Mouse (Mus musculus): Measurements from ENCODE around the gene Ttc9c. TPM values are rescaled to one million over a fixed set of nuclear protein-coding genes. Genes with fewer than 3 reads are reported as not detected.

The Ttc9c gene
- 10 to 100 TPM; 41.8 to 55.6 TPM for polyA plus RNA-seq (2017; shearing (Covaris generic))

DNA sequence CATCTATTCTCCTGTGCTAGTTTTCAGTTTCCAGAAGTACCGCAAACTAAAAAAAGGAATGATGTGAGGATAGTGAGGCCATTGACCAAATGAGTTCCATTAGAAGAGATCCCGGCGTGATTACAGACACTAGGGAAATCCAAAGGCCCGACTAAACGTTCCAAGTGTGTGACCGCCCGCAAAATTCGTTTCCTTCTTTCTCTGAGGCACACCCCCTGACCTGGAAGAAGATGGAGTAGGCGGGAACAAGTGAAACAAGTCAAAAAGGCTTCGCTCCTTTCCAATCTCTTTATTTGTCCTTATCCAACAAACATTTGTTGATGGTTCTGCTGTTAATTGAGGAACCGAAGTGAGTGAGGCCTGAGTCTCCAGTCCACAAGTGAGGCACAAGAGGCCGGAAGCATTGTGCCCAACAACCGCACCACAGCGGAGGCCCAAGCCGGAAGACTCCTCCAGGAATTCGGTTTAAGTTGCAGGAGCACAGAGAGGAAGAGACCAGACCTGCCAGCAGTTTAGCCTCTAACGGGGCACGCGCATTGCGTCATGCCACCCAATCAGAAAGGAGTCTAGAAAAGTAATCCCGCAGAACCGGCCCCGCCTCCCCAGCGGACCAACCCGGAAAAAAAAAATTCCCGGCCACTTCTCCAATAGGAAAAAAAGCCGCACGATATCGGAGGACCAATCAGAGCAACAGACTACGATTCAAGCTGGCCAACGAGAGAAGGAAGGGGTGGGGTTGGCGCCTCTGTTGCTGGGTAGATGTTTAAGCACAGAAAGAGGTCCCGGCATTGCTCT, at the start of gene Ttc9c:
Gene Ttc9c, minus strand, starts transcription at position 533 of the 795 bp plus-strand sequence.

DNA sequence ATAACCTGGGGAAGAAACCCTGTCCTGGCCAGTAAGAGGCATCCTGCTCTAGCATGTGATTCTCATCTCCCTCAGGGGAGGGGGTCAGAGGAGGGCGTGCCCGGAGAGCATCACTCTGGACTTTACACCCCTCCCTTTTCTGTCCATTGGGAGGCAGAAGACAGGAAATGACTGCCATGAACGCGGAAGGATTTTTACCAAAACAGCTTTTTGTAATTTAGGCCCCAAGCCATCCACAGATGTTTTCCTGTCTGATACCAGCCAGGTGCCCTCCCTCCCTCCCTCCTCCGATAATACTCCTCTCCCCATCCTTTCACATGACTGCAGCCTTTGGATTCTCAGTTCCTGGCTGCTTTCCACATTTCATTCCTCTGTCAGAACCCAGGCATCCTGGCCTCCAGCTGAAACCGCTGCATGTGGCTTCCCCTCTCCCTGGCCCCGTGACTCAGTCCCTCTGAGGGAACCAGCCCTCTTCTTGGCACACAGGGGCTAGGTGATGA, 31.3 kb upstream of the Ttc9c start, which contains the start of gene Lrrn4cl:
Gene Lrrn4cl, plus strand, starts transcription at position 367 of the 500 bp plus-strand sequence.

DNA sequence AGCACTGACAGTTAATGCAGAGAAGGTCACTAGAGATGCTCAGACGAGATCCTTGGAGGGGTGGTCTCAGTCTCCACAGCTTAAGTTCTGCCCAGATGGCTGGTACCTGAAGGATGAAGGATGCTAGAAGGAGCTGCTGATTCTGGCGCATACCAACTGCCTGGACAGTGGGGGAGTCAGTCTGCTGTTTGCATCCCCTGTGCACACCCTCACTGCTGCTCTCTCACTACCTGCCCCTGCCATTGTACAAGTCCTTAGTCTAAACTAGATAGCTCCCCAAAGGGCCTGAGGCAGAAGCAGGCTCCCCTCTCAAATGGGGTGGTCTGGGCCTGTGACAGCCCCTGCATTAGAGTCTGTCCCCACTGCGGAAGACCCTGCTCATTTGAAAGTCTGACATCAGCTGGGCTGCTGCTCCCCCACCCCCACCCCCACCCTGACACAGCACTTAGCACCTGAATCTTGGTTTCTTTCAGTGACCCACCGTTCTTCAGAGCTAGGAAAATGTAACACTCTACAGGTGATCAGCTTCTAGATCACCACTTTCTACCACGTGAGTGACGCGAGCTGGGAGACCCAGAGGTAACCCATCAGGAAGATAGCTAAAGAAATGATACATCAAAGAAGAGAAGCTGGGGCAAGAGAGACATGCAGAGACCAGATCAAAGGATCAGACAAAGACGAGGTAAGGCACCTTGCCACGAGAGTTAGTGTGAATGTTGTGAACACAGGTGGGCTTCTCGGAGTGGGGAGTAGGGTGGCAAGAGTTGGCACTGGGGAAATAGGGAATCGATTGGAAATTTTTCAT, 20.2 kb upstream of the Ttc9c start, which contains the start of gene Gng3:
Gene Gng3, minus strand, starts transcription at position 92 of the 805 bp plus-strand sequence.

DNA sequence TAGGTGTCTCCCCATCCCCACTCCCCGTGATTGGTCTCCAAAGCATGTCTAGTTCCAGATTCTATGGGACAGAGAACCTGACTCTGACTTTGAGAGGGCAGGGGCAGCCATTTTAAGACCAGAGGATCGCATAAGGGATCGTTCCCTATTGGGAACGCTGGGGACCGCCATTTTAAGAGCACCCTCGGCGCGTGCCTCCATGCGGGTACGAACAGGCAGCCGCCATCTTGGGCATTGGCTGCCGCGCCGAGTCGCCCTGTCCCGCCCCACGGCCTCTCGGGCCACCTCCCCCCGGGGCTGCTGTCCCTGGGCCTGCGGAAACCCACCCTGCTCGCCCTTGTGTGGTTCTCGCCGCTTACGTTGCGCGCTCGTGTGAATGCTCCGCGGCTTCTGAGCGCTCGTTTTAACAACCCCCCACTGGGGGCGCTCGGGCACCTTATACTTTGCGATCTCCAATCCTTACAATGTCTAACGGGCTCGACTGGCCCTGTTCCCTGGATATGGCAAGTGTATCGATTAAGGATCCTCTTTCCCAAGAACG, 18.2 kb upstream of the Ttc9c start, which contains the start of gene Bscl2:
Gene Bscl2, plus strand, starts transcription at position 217 of the 541 bp plus-strand sequence.

DNA sequence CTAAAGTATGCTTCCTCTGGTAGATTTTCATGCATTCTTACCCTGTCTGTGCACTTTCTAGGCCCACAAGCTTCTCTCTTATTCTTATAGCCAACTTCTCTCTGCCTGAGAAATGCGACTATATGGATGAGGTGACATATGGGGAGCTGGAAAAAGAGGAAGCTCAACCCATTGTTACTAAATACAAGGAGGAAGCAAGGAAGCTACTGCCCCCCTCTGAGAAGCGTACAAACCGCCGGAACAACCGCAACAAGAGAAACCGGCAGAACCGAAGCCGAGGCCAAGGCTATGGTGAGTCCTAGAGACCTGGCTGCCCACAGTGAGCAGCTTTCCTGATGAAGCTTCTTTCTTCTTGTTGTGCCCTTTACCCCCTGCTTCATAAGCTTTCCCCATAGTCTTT, 10.5 kb upstream of the Ttc9c start, which contains the start of gene AC129217.1:
Gene AC129217.1, plus strand, starts transcription at position 114 of the 400 bp plus-strand sequence.

DNA sequence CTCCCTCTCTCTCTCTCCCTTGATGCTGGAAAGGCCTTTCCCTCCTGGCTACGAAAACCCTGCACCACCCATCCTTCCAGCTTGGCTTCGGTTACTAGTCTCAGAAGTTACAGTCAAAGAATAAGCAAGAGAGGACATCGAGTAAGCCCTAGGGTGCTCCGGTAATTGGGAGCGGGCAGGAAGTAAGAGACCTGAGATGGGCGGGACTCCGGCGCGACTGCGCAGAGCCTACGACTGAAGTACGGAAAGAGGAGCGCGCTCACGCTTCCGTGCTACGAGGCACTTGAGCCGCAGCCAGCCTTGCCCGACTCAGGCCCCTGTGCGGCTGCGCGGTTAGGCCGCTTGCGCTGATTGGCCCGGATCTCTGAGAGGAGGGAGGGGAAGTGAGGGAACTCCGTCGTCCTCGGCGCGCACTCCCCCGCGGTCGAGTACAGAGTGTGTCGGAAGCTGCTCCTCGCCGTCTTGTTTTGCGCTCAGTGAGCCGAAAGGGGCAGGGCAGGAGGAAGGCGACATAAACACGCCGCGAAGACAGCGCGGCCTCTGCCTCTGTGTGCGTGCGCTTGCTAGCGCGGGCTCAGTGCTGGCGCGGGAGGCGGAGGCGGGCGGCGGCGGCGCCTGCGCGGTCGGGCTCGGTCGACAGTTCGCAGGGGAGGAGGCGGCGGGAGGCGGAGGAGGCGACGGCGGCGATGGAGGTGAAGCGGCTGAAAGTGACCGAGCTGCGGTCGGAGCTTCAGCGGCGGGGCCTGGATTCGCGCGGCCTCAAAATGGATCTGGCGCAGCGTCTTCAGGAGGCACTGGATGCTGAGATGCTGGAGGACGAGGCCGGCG, 677 bp upstream of the Ttc9c start, which contains the start of gene Hnrnpul2:
Gene Hnrnpul2, plus strand, starts transcription at position 415 of the 828 bp plus-strand sequence.

DNA sequence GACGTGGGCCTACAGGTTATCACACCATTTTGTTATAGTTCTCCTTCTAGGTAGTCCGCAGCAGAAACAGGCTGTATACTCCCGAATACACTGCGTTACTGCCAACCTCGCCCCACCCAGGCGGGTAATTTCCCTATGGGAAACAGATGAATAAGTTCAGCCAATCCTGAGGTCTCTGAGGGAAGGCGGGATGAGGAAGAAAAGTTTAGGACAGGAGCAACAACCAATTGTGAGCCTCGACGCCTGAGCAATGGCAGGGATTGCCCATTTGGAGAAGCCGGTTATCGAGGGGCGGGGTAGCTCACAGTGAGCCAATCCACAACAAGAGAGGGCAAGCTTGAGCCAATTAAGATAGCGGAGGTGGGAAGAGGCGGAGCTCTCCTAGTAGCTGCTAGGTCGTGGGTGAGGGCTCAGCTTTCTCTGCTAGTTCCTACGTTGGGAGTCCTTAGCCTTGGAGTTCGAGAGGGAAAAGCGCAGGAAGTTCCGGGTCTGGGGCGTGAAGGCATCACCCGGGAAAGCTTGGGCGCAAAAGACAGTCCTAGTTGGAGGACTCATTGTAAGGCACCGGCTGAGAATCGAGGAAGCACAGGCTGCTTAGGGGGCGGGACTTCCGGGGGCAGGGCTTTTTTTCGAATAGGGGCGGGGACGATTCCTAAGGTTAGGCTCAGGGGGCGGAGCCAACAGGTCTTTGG, 16.9 kb downstream of the Ttc9c start, which contains the start of gene Zbtb3:
Gene Zbtb3, plus strand, starts transcription at position 426 of the 692 bp plus-strand sequence.

DNA sequence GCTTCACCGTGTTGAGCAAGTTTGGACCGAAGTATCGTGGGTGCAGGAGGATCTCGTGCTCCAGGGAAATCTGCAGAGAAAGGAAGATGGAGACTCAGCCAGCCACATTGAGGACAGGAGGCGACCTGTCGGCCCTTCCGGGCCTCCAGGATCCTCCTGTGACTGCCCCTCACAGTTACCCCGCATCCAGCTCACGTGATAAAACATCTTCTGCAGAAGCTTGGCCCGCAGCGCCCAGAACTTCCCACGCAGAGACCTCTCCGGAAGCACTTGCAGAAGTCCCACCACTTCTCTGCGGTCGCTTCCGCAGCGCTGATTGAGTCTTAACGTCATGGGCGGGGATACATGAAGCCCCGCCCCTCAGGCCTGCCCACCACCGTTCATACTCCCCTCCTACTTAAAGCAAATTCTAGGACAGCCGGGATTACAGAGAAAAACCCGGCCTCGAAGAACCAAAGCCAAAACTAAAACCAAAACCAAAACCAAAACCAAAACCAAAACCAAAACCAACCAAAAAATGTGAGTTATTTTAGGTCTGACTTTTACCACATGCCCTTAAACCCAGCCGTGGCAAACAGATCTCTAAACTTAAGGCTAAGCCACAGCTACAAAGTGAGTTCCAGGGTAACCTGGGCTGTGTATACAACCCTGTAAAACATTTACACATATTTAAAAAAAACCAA, 20.7 kb downstream of the Ttc9c start, which contains the start of gene Polr2g:
Gene Polr2g, minus strand, starts transcription at position 314 of the 683 bp plus-strand sequence.

DNA sequence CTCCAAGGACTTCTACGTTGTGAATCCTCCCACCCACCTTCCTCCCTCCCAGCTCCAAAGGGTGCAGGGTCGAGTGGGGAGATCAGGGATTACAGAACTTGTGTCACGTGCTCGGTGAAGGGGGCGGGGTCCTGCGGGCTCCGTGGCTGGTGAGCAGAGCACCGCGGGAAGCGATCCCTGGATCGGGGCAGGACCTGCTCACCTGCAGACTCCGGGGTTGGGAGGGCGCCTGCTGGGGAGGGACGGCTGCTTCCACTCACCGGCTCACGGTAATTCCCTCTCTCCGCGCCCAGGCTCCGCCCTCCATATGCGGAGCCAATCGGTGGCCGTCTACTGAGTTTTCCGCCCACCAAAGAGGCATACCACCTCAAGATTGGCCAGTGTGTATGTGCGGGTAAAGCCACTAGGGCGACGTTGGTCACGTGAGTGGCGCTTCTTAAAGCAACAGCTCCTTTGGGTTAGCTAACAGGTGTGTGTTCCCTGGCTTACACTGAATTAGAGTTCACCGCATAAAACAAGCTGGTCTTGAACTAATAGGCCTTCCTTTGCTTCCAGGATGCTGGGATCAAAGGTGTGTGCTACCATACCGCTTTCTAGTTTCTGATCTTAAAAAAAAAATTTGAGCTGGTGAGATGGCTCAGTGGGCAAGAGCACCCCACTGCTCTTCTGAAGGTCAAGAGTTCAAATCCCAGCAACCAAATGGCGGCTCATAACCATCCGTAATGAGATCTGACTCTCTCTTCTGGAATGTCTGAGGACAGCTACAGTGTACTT, 32.9 kb downstream of the Ttc9c start, which contains the start of gene Taf6l:
Gene Taf6l, minus strand, starts transcription at position 410 of the 774 bp plus-strand sequence.

DNA sequence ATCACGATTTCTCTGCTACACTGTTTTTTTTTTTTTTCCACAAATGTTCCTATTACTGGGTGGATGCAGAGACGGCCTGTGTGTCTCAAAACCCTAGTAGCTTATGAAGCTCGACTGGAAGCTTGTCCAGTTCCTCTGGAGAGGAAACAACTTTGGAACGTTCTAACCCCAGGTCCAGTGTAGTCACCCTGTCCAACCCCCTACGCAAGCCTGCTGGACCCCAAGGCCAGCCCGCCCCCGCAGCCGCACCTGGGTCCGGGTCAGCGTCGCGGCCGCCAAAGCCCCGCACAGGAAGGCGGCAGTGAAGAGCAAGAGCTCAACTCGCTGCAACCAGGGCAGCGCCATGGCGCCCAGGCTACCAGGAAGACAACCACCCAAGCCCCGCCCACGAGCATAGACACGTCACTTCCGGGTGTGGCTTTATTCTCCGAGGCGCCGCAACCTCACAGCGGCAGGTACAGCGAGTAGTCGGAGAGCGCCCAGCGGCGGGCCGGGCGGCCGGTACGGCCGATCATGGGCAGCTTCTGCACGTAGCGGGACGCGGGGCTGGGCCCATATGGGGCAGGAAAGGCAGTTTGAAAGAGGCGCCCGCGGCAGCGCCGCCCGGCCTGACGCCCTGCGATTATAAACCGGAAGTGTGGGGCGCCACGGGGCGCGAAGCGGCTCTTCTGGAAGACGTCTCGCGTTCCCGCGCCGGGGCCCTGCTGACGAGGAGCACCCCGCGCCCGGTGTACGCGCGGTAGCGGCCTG, 44.9 kb downstream of the Ttc9c start, which contains the start of gene Tmem179b:
Gene Tmem179b, minus strand, starts transcription at position 382 of the 750 bp plus-strand sequence.

DNA sequence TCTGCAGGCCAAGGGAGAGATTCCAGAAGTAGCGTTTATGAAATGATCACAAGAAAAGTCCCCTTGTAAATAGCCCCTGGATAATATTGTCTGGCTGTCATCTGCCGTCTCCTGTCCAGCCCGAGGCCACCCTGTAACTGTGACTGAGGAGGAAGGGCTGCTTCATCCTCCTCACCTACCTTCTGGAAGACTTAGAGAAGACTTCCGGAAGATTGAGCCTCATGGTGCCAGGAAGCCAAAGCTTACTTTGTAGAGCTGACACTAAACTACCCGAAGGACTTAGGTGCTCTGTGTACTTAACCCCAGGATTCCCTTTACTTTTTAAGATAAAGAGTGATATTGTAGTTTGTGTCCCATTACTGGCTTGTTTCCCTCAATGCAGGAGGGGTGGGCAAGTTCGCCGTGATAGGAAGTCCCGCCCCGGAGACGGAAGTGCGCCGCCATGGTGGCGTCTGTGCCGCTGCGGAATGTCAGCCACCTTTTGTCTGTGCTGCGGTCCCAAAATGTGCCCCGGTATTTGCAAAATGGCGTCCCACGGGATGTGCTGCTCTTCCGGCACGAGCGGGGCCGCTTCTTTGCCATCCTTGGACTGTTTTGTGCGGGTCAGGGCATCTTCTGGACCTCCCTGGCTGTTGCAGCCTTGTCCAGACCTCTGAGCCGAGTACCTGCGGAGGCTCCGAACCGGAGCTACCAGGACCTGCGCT, 48.4 kb downstream of the Ttc9c start, which contains the start of gene Tmem223:
Gene Tmem223, plus strand, starts transcription at position 430 of the 704 bp plus-strand sequence.

Other genes with a start within 250 kb of the Ttc9c start
- 1 to 10 TPM in 1 of 2 experiments, under 1 TPM in 1; 0.12 to 1.8 TPM for gene Slc22a8, start 228.1 kb downstream of the Ttc9c start, polyA plus RNA-seq (2017; shearing (Covaris generic))
- gene Slc22a6, start 201.3 kb downstream of the Ttc9c start, polyA plus RNA-seq (2017; shearing (Covaris generic)): under 1 TPM; 0.06 to 0.58 TPM
- gene Chrm1, start 155.5 kb downstream of the Ttc9c start, polyA plus RNA-seq (2017; shearing (Covaris generic)): under 1 TPM; 0.07 to 0.15 TPM
- 100 to 1,000 TPM; 155 to 158 TPM for gene Slc3a2, start 96.0 kb downstream of the Ttc9c start, polyA plus RNA-seq (2017; shearing (Covaris generic))
- gene Wdr74, start 83.5 kb downstream of the Ttc9c start, polyA plus RNA-seq (2017; shearing (Covaris generic)): 10 to 100 TPM; 67.5 to 85.9 TPM
- under 1 TPM in 1 of 2 experiments, not detected in 1; 0.60 TPM for gene 1700092M07Rik, start 78.6 kb downstream of the Ttc9c start, polyA plus RNA-seq (2017; shearing (Covaris generic))
- gene Stx5a, start 77.9 kb downstream of the Ttc9c start, polyA plus RNA-seq (2017; shearing (Covaris generic)): 100 to 1,000 TPM; 143 to 155 TPM
- 100 to 1,000 TPM; 255 to 317 TPM for gene Nxf1, start 62.3 kb downstream of the Ttc9c start, polyA plus RNA-seq (2017; shearing (Covaris generic))
- 10 to 100 TPM; 88.2 to 88.6 TPM for gene Tmem223, start 48.3 kb downstream of the Ttc9c start, polyA plus RNA-seq (2017; shearing (Covaris generic))
- gene Tmem179b, start 44.9 kb downstream of the Ttc9c start, polyA plus RNA-seq (2017; shearing (Covaris generic)): 100 to 1,000 TPM; 159 to 171 TPM
- gene Taf6l, start 32.9 kb downstream of the Ttc9c start, polyA plus RNA-seq (2017; shearing (Covaris generic)): 10 to 100 TPM; 13.3 to 16.6 TPM
- gene Polr2g, start 20.8 kb downstream of the Ttc9c start, polyA plus RNA-seq (2017; shearing (Covaris generic)): 100 to 1,000 TPM; 140 to 144 TPM
- gene Zbtb3, start 16.8 kb downstream of the Ttc9c start, polyA plus RNA-seq (2017; shearing (Covaris generic)): 1 to 10 TPM; 2.7 to 4.7 TPM
- 10 to 100 TPM in 1 of 2 experiments, 1 to 10 TPM in 1; 8.6 to 15.5 TPM for gene Hnrnpul2, start 677 bp upstream of the Ttc9c start, polyA plus RNA-seq (2017; shearing (Covaris generic))
- not detected for gene AC129217.1, start 10.4 kb upstream of the Ttc9c start, polyA plus RNA-seq (2017; shearing (Covaris generic))
- 10 to 100 TPM; 87.2 to 89.9 TPM for gene Bscl2, start 18.1 kb upstream of the Ttc9c start, polyA plus RNA-seq (2017; shearing (Covaris generic))
- gene Gng3, start 19.9 kb upstream of the Ttc9c start, polyA plus RNA-seq (2017; shearing (Covaris generic)): under 1 TPM; 0.29 to 0.80 TPM
- gene Lrrn4cl, start 31.4 kb upstream of the Ttc9c start, polyA plus RNA-seq (2017; shearing (Covaris generic)): 1 to 10 TPM in 1 of 2 experiments, not detected in 1; 1.2 TPM
- 100 to 1,000 TPM; 145 to 156 TPM for gene Ubxn1, start 52.2 kb upstream of the Ttc9c start, polyA plus RNA-seq (2017; shearing (Covaris generic))
- gene Uqcc3, start 61.6 kb upstream of the Ttc9c start, polyA plus RNA-seq (2017; shearing (Covaris generic)): 10 to 100 TPM; 71.1 to 77.2 TPM
- gene Lbhd1, start 64.4 kb upstream of the Ttc9c start, polyA plus RNA-seq (2017; shearing (Covaris generic)): 100 to 1,000 TPM in 1 of 2 experiments, 10 to 100 TPM in 1; 99.3 to 105 TPM
- gene Gm49403, start 64.6 kb upstream of the Ttc9c start, polyA plus RNA-seq (2017; shearing (Covaris generic)): not detected
- gene 1810009A15Rik, start 69.5 kb upstream of the Ttc9c start, polyA plus RNA-seq (2017; shearing (Covaris generic)): 10 to 100 TPM; 39.7 to 55.4 TPM
- not detected for gene Gm49416, start 69.6 kb upstream of the Ttc9c start, polyA plus RNA-seq (2017; shearing (Covaris generic))
- 10 to 100 TPM; 35.8 to 44.9 TPM for gene Ints5, start 73.7 kb upstream of the Ttc9c start, polyA plus RNA-seq (2017; shearing (Covaris generic))
- 100 to 1,000 TPM; 108 to 118 TPM for gene Ganab, start 78.7 kb upstream of the Ttc9c start, polyA plus RNA-seq (2017; shearing (Covaris generic))
- gene B3gat3, start 101.0 kb upstream of the Ttc9c start, polyA plus RNA-seq (2017; shearing (Covaris generic)): 10 to 100 TPM; 52.1 to 63.5 TPM
- gene Rom1, start 110.0 kb upstream of the Ttc9c start, polyA plus RNA-seq (2017; shearing (Covaris generic)): 10 to 100 TPM; 10.2 to 16.3 TPM
- 100 to 1,000 TPM in 1 of 2 experiments, 10 to 100 TPM in 1; 77.4 to 100 TPM for gene Eml3, start 110.2 kb upstream of the Ttc9c start, polyA plus RNA-seq (2017; shearing (Covaris generic))
- gene Mta2, start 122.5 kb upstream of the Ttc9c start, polyA plus RNA-seq (2017; shearing (Covaris generic)): 100 to 1,000 TPM; 231 to 276 TPM
- gene Tut1, start 134.5 kb upstream of the Ttc9c start, polyA plus RNA-seq (2017; shearing (Covaris generic)): 10 to 100 TPM; 37.6 to 40.5 TPM
- 100 to 1,000 TPM; 264 to 300 TPM for gene Eef1g, start 147.7 kb upstream of the Ttc9c start, polyA plus RNA-seq (2017; shearing (Covaris generic))
- 10 to 100 TPM; 58.4 to 93.3 TPM for gene Ahnak, start 170.0 kb upstream of the Ttc9c start, polyA plus RNA-seq (2017; shearing (Covaris generic))

All from inflammation-experienced regulatory T-cells (primary cell).